Mouse (Mus musculus) A20 (cell line): ENCODE data around the gene Knop1.

Source experiments
- DNase-seq: peaks from one replicate; pipeline ENCODE4 v3.0.0-alpha.2; 2011; ENCODE audit warnings: low read depth, low spot score

The Knop1 gene

GRCm38 (mm10) chr7:118798105-118798570, 57.9 kb downstream of the Knop1 start:
- peak; percentile 91 for DNase-seq

- DNase-seq, result no peak
Observed at GRCm38 (mm10) chr7:118797600-118797999, 58.5 kb downstream of the Knop1 start.

- DNase-seq, result no peak
Observed at GRCm38 (mm10) chr7:118796838-118797237, 59.2 kb downstream of the Knop1 start.

- DNase-seq, result no peak
Observed at GRCm38 (mm10) chr7:118795779-118796178, 60.3 kb downstream of the Knop1 start.

GRCm38 (mm10) chr7:118793899-118794298, 62.2 kb downstream of the Knop1 start:
- DNase-seq, result no peak
